Mouse (Mus musculus): ENCODE measurements at regions not wholly inside any gene's neighbourhood (a gene's known extent, or its start where the extent isn't known, plus 50 kb on each side); places are given as distances from the start of the nearest gene placed in this dataset.

DNA sequence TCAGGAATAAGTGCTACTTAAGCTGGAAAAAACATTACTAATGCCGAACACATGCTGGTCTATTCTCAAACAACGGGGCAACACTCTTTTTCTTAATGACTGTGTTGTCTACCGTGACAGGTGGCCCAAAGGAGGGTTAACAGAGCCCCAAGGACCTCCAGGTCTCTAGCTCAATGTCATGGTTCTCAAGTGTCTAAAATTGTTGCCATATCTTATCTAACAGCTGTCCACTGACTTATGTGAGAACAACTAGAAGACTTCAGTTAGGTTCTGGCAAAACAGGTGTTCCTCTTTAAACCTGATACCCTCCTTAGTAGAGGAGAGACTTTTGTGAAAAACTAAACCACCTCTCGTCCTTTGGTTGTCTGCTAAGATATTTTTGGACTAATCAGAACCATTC lies 257.4 kb upstream of the Tbl1xr1 start:
- Histone ChIP-seq H3K4me1 (ENCODE audit: control insufficient read depth, insufficient read depth, low read length) (peaks cover 2% of the 10 kb centered on the region), H3K4me3 (ENCODE audit: insufficient read depth, low read length) (no peak overlapping the region), H3K27ac (ENCODE audit: insufficient read depth, low read length) (no peak overlapping the region)
- TF ChIP-seq CTCF (IDR thresholded peaks at IDR 0.05; ENCODE audit: borderline replicate concordance, insufficient read depth, low read length) (no peak), POLR2A (IDR thresholded peaks at IDR 0.05; ENCODE audit: low read depth, low read length) (no peak)

DNA sequence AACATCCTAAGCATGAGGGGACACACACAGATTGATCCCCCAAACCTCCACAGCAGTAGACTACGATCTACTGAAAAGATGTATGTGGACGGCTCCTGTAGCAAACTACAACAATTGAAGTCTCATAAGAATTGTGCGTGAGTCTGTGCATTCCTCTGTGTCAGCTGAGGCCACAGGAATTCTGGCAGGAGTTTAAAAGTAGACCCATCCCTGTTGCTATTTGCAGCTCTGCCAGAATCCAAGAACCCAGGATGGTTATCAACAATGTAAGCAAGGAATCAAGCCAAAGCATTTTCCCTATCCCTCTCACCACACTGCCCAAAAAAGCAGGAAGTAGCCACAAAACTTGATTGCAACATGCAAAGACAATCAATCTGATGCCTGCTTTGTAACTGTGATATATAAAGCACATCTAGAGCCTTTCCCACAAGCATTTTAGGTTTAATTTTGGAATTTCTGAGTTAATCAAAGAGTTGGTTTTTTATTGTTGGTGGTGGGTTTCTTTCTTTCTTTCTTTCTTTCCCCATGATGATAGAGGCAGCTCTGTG lies 256.3 kb upstream of the Tbl1xr1 start:
- Histone ChIP-seq H3K4me1 (ENCODE audit: control insufficient read depth, insufficient read depth, low read length) (peaks cover 2% of the 10 kb centered on the region), H3K27ac (ENCODE audit: insufficient read depth, low read length) (peak overlapping the region; percentile 70), H3K4me3 (ENCODE audit: insufficient read depth, low read length) (no peak overlapping the region)
- no peak for TF ChIP-seq CTCF (IDR thresholded peaks at IDR 0.05; ENCODE audit: borderline replicate concordance, insufficient read depth, low read length)
- no peak for TF ChIP-seq POLR2A (IDR thresholded peaks at IDR 0.05; ENCODE audit: low read depth, low read length)

DNA sequence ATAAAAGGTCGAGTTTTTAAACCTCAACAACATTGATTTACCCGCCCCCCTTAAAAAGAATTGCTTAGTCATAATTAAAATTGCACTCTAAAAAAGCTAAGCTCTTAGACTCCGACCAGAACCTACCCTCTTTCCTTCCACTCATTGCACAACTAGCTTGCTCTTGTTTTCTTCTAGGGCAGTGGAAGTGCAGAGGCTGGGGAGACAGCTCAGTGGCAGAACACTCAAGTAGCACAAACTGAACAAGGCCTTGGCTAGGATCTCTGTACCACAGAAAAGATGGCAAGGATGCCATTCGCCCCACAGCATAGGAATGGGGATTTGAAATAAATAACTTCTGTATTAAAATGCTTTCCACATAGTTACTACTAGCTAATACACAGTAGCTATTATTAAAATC lies 253.8 kb upstream of the Tbl1xr1 start:
- peaks cover 2% of the 10 kb centered on the region for H3K4me1 ChIP-seq (ENCODE audit: control insufficient read depth, insufficient read depth, low read length)
- H3K27ac ChIP-seq (ENCODE audit: insufficient read depth, low read length): peak overlapping the region; percentile 49
- H3K4me3 ChIP-seq (ENCODE audit: insufficient read depth, low read length): no peak overlapping the region
- TF ChIP-seq POLR2A (IDR thresholded peaks at IDR 0.05; ENCODE audit: low read depth, low read length) (no peak), CTCF (IDR thresholded peaks at IDR 0.05; ENCODE audit: borderline replicate concordance, insufficient read depth, low read length) (no peak)

DNA sequence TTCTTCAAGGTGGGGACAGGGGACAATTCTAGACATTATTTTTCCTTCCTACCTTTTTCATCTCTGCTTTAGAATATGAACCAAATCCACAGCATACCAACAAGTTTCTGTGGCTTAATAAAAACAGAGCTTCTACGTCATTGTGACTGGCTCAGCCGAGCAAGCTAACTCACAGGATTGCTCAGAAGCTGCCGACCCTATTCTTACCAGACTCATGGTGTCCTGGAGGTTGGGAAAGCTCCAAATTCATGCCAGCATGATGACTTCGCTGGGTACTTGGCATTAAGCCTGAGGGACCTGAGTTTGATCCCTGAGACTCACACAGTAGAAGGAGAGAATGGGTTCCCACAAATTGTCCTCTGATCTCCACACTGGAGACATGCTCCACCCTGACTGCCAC lies 253.1 kb upstream of the Tbl1xr1 start:
- Histone ChIP-seq H3K4me1 (ENCODE audit: control insufficient read depth, insufficient read depth, low read length) (peaks cover 2% of the 10 kb centered on the region), H3K4me3 (ENCODE audit: insufficient read depth, low read length) (no peak overlapping the region), H3K27ac (ENCODE audit: insufficient read depth, low read length) (peak overlapping the region; percentile 49)
- no peak for TF ChIP-seq POLR2A (IDR thresholded peaks at IDR 0.05; ENCODE audit: low read depth, low read length)
- TF ChIP-seq CTCF (IDR thresholded peaks at IDR 0.05; ENCODE audit: borderline replicate concordance, insufficient read depth, low read length): no peak

DNA sequence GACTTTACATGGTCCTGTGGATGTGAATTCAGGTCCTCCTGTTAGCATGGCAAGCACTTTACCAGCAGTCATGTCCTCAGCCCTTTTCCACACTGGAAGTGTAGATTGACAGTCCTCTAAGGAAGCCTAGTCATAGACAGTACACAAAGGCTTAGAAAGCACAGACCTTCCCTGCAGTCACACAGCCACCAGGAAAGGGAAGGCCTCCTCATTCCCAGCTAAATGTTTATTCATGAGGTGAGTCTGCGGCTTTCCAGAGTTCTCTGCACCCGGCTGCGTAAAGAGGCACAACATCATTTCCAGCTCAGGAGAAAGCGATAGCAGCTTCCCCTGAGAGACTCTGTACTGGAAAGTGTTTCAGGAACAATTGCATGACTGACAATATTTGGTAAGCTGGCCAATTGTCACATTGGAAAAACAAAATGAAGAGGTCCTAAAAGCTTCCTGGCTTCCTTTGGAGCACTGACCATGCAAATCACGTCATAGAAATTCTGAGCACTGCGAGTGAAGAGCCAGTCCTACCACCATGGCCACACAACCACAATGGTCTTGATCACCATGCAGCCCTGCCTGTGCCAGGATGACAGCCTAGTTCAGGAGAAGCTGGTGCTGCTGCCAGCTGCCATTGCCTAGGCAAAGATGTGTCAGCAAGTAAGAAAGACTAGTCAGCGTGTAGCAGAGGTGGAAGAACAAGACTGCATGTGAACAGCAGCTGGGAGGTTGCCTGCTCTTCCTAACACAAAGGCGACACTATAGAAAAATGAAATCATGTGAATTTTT lies 252.2 kb upstream of the Tbl1xr1 start:
- H3K4me3 ChIP-seq (ENCODE audit: insufficient read depth, low read length): no peak overlapping the region
- peaks cover 2% of the 10 kb centered on the region for H3K4me1 ChIP-seq (ENCODE audit: control insufficient read depth, insufficient read depth, low read length)
- peak overlapping the region; percentile 3; the same call in 1 of the 2 replicates for H3K27ac ChIP-seq (ENCODE audit: insufficient read depth, low read length)
- TF ChIP-seq CTCF (IDR thresholded peaks at IDR 0.05; ENCODE audit: borderline replicate concordance, insufficient read depth, low read length) (no peak), POLR2A (IDR thresholded peaks at IDR 0.05; ENCODE audit: low read depth, low read length) (no peak)

DNA sequence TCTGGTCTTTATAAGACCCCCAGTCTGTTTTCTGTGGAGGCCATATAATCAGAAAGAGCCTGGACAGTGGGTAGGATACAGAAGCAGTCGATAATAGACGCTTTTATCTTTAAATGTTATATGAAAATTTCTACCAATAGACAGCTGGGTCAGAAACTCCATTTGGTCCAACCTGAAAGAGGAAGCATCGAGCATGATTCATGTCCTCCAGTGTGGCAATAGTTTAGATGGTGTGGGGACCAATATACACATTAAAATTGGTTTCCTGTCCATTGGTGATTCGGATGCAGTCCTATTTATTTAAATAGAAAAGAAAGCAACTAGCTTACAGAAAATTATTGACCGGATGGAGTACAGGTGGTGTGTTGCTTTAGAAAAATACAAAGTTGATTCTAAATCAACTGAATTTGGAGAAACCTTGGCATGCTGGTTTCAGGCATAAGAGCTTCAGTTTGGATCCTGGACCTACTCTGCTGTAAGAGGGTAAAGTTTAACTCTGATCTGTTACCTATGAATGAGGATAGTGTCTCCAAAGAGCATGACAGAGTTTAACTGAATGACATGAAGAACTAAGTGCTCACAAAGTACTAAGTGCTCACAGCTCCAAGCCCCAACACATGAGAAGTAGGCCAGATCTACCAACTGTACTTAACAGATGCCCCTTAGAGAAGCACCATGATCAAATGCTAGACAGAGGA lies 251.4 kb upstream of the Tbl1xr1 start:
- no peak overlapping the region; the same call in 1 of the 2 replicates for H3K27ac ChIP-seq (ENCODE audit: insufficient read depth, low read length)
- TF ChIP-seq CTCF (IDR thresholded peaks at IDR 0.05; ENCODE audit: borderline replicate concordance, insufficient read depth, low read length) (no peak), POLR2A (IDR thresholded peaks at IDR 0.05; ENCODE audit: low read depth, low read length) (no peak)
- H3K4me3 ChIP-seq (ENCODE audit: insufficient read depth, low read length): no peak overlapping the region
- H3K4me1 ChIP-seq (ENCODE audit: control insufficient read depth, insufficient read depth, low read length): no peaks in the 10 kb centered on the region; the same call in 1 of the 2 replicates

DNA sequence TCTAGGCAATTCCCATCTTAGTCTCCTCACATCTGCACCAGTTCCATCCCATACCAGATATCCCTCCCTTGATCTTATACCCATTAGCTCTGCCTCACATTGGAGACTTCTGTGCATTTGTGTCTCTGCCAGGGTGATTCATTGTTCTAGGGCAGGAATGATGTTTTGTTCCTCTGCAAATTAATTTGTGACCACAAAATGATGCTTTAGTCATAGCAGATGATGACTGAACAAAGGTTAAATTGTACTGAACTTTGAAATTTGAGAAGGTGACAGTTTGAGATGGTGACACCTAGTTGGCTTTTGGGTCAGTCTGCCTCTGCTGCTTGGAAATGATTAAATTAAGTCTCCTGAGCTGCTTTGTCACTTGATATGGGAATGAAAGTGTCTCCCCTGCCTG lies 248.8 kb upstream of the Tbl1xr1 start:
- TF ChIP-seq POLR2A (IDR thresholded peaks at IDR 0.05; ENCODE audit: low read depth, low read length) (no peak), CTCF (IDR thresholded peaks at IDR 0.05; ENCODE audit: borderline replicate concordance, insufficient read depth, low read length) (no peak)

DNA sequence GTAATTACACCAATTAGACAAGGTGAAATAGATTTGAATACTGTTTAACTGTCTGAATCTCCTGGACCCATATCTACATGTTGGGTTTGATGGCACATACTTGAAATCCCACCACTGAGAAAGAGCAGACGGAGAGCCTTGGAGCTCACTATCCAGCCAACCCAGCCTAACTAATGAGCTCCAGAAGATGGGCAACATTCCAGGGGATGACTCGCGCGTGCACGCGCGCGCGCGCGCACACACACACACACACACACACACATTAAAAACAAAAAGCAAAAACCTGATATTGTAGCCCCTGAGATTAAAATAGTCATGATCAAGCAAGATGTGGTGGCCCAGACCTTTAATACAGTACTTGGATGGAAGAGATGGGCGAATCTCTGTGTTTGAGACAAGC lies 243.3 kb upstream of the Tbl1xr1 start:
- no peak overlapping the region for H3K27ac ChIP-seq (ENCODE audit: insufficient read depth, low read length)
- no peak overlapping the region for H3K4me3 ChIP-seq (ENCODE audit: insufficient read depth, low read length)
- no peaks in the 10 kb centered on the region for H3K4me1 ChIP-seq (ENCODE audit: control insufficient read depth, insufficient read depth, low read length)
- TF ChIP-seq CTCF (IDR thresholded peaks at IDR 0.05; ENCODE audit: borderline replicate concordance, insufficient read depth, low read length) (no peak), POLR2A (IDR thresholded peaks at IDR 0.05; ENCODE audit: low read depth, low read length) (no peak)

More for the DNA sequence above, 248.8 kb upstream of the Tbl1xr1 start:
- H3K4me3 ChIP-seq (ENCODE audit: insufficient read depth, low read length): no peak overlapping the region
- H3K4me1 ChIP-seq (ENCODE audit: control insufficient read depth, insufficient read depth, low read length): no peaks in the 10 kb centered on the region
- no peak overlapping the region for H3K27ac ChIP-seq (ENCODE audit: insufficient read depth, low read length)

DNA sequence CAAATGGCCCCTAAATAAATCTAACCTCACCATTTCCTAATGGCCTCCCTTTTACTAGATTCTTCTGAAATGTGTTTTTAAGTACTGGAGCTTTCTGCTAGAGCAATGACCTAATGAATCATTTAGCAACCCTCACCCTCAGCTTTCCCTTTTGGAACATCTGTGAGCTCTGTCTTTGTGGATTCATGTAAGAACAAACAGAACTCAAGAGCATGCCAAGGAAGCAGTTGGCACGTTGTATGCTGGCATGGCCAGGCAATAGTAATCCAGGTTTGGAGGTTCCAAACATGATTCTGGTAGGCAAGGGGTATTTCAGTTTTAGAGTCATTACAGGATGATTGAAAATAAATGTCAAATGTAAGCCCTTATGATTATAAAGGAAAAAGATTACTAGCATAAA lies 240.9 kb upstream of the Tbl1xr1 start:
- TF ChIP-seq POLR2A (IDR thresholded peaks at IDR 0.05; ENCODE audit: low read depth, low read length) (no peak), CTCF (IDR thresholded peaks at IDR 0.05; ENCODE audit: borderline replicate concordance, insufficient read depth, low read length) (no peak)
- Histone ChIP-seq H3K4me3 (ENCODE audit: insufficient read depth, low read length) (no peak overlapping the region), H3K4me1 (ENCODE audit: control insufficient read depth, insufficient read depth, low read length) (no peaks in the 10 kb centered on the region), H3K27ac (ENCODE audit: insufficient read depth, low read length) (no peak overlapping the region)

All from embryonic fibroblast, embryonic 13.5 days (primary cell).